Mouse (Mus musculus): ENCODE data around the gene Catsper4.

- TF ChIP-seq GATA1 (IDR thresholded peaks at IDR 0.05; ENCODE audit: low read length) (no peak), TAL1 (IDR thresholded peaks at IDR 0.05; ENCODE audit: low read length) (no peak)
Observed at GRCm38 (mm10) chr4:134265860-134266585, 38.8 kb upstream of the Catsper4 start.
